Mouse (Mus musculus): ENCODE results near the gene G430095P16Rik.

- TF ChIP-seq POLR2A (IDR thresholded peaks at IDR 0.05; ENCODE audit: borderline replicate concordance, extremely low read depth, low read depth, low read length) (no peak), CTCF (IDR thresholded peaks at IDR 0.05; ENCODE audit: insufficient read depth, low read length) (no peak)
Measured at GRCm38 (mm10) chr8:84740895-84741843, 18.4 kb downstream of the G430095P16Rik start.

Data from lung, adult 2 months (tissue).